Mouse (Mus musculus): Measurements from ENCODE around the gene Mei4. TPM values are rescaled to one million over a fixed set of nuclear protein-coding genes. Genes with fewer than 3 reads are reported as not detected.

Mei4 gene
- polyA plus RNA-seq, 1 experiment from 2014 or later, result 1.5 TPM

- Histone ChIP-seq H3K27me3 (ENCODE audit: control insufficient read depth, insufficient read depth, low read length) (no peaks in the 10 kb centered on the region), H3K4me3 (replicated peaks; ENCODE audit: low read depth, low read length) (no peak overlapping the region), H3K36me3 (ENCODE audit: control insufficient read depth, insufficient read depth, low read length) (no peaks in the 10 kb centered on the region), H3K9ac (replicated peaks; ENCODE audit: low read length) (no peak overlapping the region), H3K4me2 (ENCODE audit: low read length) (no peak overlapping the region), H3K27ac (replicated peaks; ENCODE audit: low read depth, low read length) (no peak overlapping the region), H3K4me1 (ENCODE audit: control insufficient read depth, insufficient read depth, low read length) (no peaks in the 10 kb centered on the region), H3K9me3 (ENCODE audit: control insufficient read depth, low read length) (no peaks in the 10 kb centered on the region)
- ATAC-seq (ENCODE audit: low FRiP score, low TSS enrichment) (no peak), DNase-seq (peak; percentile 5)
- 82% methylated on average over 7 of the region's 7 CpGs for WGBS
These were observed 384.4 kb downstream of the Mei4 start for GRCm38 (mm10) chr9:82247695-82248445.

Other genes starting within 250 kb of the Mei4 start
- 1.8 and 2.3 TPM in 2 replicates for gene Htr1b, start 229.8 kb upstream of the Mei4 start, polyA plus RNA-seq (2014; fragmentation: Nextera tagmentation; extraction: Ambion mirVana)

Data from midbrain, embryonic 14.5 days (tissue).